Mouse (Mus musculus): ENCODE measurements around the gene Defb26.

Defb26 gene

GRCm38 (mm10) chr2:152470973-152471372 lies 40.5 kb downstream of the Defb26 start:
- DNase-seq (ENCODE audit: low read depth, low spot score) = peak; percentile 30

DNA sequence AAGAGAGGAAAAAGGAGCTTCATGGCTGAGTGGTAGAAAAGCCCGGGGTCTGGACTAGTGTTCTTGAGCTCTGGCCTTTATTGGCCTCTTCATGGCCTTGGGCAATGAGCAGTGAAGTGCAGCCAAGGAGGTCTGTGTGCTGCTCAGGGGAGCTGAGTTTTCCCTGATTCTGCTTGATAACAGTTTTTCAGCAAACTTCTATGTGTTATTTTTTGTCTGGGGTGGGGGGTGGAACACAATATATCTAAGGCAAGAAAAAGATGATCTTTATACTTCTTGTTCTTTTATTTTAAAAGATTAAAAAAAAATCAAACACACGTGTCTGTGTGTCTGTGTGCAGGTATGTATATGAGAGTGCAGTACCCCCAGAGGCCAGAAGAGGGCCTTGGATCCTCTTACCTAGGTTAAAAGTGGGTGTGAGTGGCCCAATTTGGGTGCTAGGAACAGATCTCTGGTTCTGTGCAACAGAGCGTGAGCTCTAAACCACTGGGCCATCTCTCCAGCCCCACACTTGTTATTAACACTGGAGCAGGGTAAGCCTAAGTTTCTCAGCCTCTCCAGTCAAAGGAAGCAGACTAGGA lies 46.8 kb downstream of the Defb26 start, which contains the start of gene Defb23:
Gene Defb23 (minus strand): TSS at position 51 of the 581 bp plus-strand sequence.
- no peak for DNase-seq (ENCODE audit: low read depth, low spot score)

DNA sequence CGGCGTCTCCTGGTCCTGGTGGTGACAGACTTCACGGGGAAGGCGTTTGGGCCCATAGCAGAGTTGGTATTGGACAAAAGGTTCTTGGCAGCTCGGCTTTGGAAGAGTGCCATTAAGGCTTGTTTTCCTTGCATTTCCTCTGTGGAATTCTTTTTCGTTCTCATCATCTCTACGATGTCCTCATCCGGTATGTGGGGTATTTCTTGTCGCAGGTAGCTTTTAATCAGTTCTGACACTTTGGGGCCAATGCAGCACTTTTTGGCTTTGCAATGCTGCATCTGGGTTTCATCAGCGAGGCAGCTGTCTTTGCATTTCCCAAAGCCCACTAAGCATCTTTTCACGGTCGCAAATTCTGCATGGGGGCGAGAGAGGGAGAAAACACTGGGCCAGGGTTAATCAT lies 52.3 kb downstream of the Defb26 start:
- DNase-seq (ENCODE audit: low read depth, low spot score) = no peak

Measured in embryo, embryonic 11.5 days (tissue).